Mouse (Mus musculus): Measurements from ENCODE around the gene Dlx6. TPM values are rescaled to one million over a fixed set of nuclear protein-coding genes. Genes with fewer than 3 reads are reported as not detected.

The Dlx6 gene
- polyA plus RNA-seq, 1 experiment from 2014 or later = not detected

GRCm38 (mm10) chr6:6917334-6917733 is 54.2 kb downstream of the Dlx6 start:
- Histone ChIP-seq H3K27ac (no peak overlapping the region), H3K4me1 (no peaks in the 10 kb centered on the region)
- WGBS = 78% methylated on average over 4 of the region's 4 CpGs

More at GRCm38 (mm10) chr6:6917334-6917733, 54.2 kb downstream of the Dlx6 start:
- H3K36me3 ChIP-seq = no peaks in the 10 kb centered on the region
- ATAC-seq (ENCODE audit: borderline replicate concordance, extremely low read depth, low FRiP score, low TSS enrichment) = no peak
- H3K27me3 ChIP-seq = no peaks in the 10 kb centered on the region
- H3K4me2 ChIP-seq = no peak overlapping the region
- no peak overlapping the region for H3K9ac ChIP-seq
- no peaks in the 10 kb centered on the region for H3K9me3 ChIP-seq
- H3K4me3 ChIP-seq = no peak overlapping the region

Other genes starting within 250 kb of the Dlx6 start
- gene Dlx5, start 18.8 kb downstream of the Dlx6 start, polyA plus RNA-seq (2015; fragmentation: Nextera tagmentation; extraction: Ambion mirVana) = 0.20 and 0.27 TPM in 2 replicates
- 4.6 and 5.1 TPM in 2 replicates for gene Sdhaf3, start 92.7 kb downstream of the Dlx6 start, polyA plus RNA-seq (2015; fragmentation: Nextera tagmentation; extraction: Ambion mirVana)